Mouse (Mus musculus) hindbrain, embryonic 12.5 days (tissue): Measurements from ENCODE around the gene Vapa. TPM values are rescaled to one million over a fixed set of nuclear protein-coding genes. Genes with fewer than 3 reads are reported as not detected.

Source experiments
- ATAC-seq: fragments of 200-750 bp; cut with Nextera tagmentation; 2 replicates; pipeline ENCODE4 v1.8.0; 2017; ENCODE audit warnings: moderate TSS enrichment; ENCODE audit not compliant: low FRiP score
- H3K27ac ChIP-seq: fragments of 300-500 bp; sonication (generic); 2 replicates; pipeline ENCODE4 v1.5.1; 2016; ENCODE audit warnings: mild to moderate bottlenecking
- H3K27me3 ChIP-seq: fragments of 300-500 bp; sonication (generic); 2 replicates; pipeline ENCODE4 v1.6.1; 2016; ENCODE audit warnings: mild to moderate bottlenecking
- H3K36me3 ChIP-seq: fragments of 300-500 bp; sonication (generic); 2 replicates; pipeline ENCODE4 v1.6.1; 2016; ENCODE audit warnings: mild to moderate bottlenecking
- H3K4me1 ChIP-seq: fragments of 300-500 bp; sonication (generic); 2 replicates; pipeline ENCODE4 v1.6.1; 2016
- H3K4me2 ChIP-seq: fragments of 300-500 bp; sonication (generic); replicated peaks from 2 replicates; pipeline ENCODE4 v1.6.1; 2016; ENCODE audit warnings: mild to moderate bottlenecking
- H3K4me3 ChIP-seq: fragments of 300-500 bp; sonication (generic); 2 replicates; pipeline ENCODE4 v1.5.1; 2016; ENCODE audit warnings: mild to moderate bottlenecking
- H3K9ac ChIP-seq: fragments of 300-500 bp; sonication (generic); 2 replicates; pipeline ENCODE4 v1.6.1; 2016; ENCODE audit warnings: mild to moderate bottlenecking, moderate library complexity
- H3K9me3 ChIP-seq: fragments of 300-500 bp; sonication (generic); replicated peaks from 2 replicates; pipeline ENCODE4 v1.6.1; 2016; ENCODE audit warnings: mild to moderate bottlenecking
- WGBS: fragments of 180-500 bp; shearing (Covaris S2); methylation state at CpG from one replicate; pipeline ENCODE4 v1.1.7; 2016; 5-methylcytosine and 5-hydroxymethylcytosine counted together
- polyA plus RNA-seq: library from polyadenylated mRNA; unstranded; fragments of >200 nt; fragmentation: Nextera tagmentation; extraction: Ambion mirVana; gene quantifications from 2 replicates; pipeline ENCODE4 v1.2.1, GENCODE M21; 2016

The Vapa gene
- polyA plus RNA-seq, 1 experiment from 2014 or later, result 264 TPM

DNA sequence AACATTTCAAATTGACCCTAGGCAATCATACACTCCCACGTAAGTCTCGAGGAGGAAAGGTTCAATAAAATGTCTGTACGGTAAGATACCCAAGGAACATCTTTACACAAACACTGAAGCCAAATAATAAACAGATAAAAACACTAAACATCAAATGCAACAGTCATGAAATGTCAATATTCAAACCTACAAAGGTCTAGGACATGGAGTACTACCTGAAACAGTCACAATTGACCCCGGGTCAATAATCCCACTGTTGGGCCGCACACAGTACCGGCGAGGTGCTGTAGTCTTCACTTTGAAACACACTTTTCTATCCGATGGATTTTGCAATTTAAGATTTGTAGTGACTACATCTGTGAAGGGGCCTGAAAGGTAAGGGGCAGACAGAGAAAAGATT is 18.7 kb downstream of the Vapa start:
- H3K36me3 ChIP-seq, result peaks cover 8% of the 10 kb centered on the region
- no peaks in the 10 kb centered on the region for H3K27me3 ChIP-seq
- H3K4me3 ChIP-seq, result no peak overlapping the region
- ATAC-seq, result no peak
- H3K9ac ChIP-seq, result no peak overlapping the region
- H3K27ac ChIP-seq, result no peak overlapping the region
- H3K4me2 ChIP-seq, result no peak overlapping the region
- 94% methylated on average over 8 of the region's 8 CpGs for WGBS
- H3K9me3 ChIP-seq, result no peaks in the 10 kb centered on the region
- H3K4me1 ChIP-seq, result peaks cover 8% of the 10 kb centered on the region

DNA sequence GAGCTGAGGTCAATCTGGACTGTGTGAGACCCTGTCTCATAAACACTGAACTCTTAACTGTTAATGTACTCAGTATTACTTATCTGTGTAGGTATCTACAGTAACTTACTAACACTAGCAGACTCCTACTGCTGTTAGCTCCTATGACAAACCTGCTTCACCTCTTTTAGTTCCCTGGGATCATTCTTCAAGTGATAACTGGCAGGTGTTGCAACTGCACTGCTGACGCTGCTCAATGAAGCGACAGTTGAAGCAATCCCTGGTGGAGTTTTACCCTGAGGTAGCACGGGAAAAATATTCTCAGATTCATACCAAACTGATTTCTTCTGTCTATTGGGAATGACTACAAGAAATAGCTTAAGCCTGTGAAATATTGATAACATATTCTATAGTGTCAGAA is 26.5 kb downstream of the Vapa start:
- Histone ChIP-seq H3K9me3 (no peaks in the 10 kb centered on the region), H3K4me3 (no peak overlapping the region), H3K4me1 (no peaks in the 10 kb centered on the region), H3K9ac (no peak overlapping the region), H3K4me2 (no peak overlapping the region), H3K27me3 (no peaks in the 10 kb centered on the region), H3K36me3 (peaks cover 9% of the 10 kb centered on the region), H3K27ac (no peak overlapping the region)
- 87% methylated on average over 3 of the region's 3 CpGs for WGBS
- no peak for ATAC-seq

- H3K27ac ChIP-seq, result no peak overlapping the region
- H3K9ac ChIP-seq, result no peak overlapping the region
- 94% methylated on average over 5 of the region's 5 CpGs for WGBS
- H3K27me3 ChIP-seq, result no peaks in the 10 kb centered on the region
- no peak overlapping the region for H3K4me2 ChIP-seq
- H3K9me3 ChIP-seq, result no peaks in the 10 kb centered on the region
- ATAC-seq, result no peak
- no peak overlapping the region for H3K4me3 ChIP-seq
- no peaks in the 10 kb centered on the region for H3K4me1 ChIP-seq
- peaks cover 24% of the 10 kb centered on the region for H3K36me3 ChIP-seq
These were observed 31.9 kb downstream of the Vapa start for GRCm38 (mm10) chr17:65581440-65581839.

GRCm38 (mm10) chr17:65579766-65580165 is 33.6 kb downstream of the Vapa start:
- no peak overlapping the region for H3K4me2 ChIP-seq
- H3K36me3 ChIP-seq, result peaks cover 24% of the 10 kb centered on the region
- no peaks in the 10 kb centered on the region for H3K27me3 ChIP-seq
- no peaks in the 10 kb centered on the region for H3K9me3 ChIP-seq
- H3K9ac ChIP-seq, result no peak overlapping the region
- H3K27ac ChIP-seq, result no peak overlapping the region
- H3K4me3 ChIP-seq, result no peak overlapping the region
- ATAC-seq, result no peak
- no peaks in the 10 kb centered on the region for H3K4me1 ChIP-seq
- WGBS, result 97% methylated on average over 7 of the region's 7 CpGs

DNA sequence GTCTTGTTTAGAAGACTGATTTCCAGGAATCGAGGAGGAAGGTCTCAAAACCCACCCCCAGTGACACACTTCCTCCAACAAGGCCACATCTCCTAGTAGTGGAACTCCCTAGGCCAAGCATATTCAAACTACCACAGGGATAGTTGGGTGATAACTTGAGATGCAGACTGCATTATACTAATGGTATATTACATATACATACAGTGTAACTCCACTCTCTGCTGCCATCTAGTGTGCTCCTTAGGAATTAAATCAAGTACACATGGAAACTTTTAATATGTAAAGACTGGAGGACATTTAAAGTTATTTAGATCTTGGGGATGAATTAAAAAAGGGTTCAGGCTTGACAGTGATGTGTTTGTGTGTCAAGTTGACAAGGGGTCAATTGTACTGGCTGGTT is 38.0 kb downstream of the Vapa start:
- H3K4me3 ChIP-seq, result no peak overlapping the region
- no peaks in the 10 kb centered on the region for H3K4me1 ChIP-seq
- no peak overlapping the region for H3K4me2 ChIP-seq
- H3K36me3 ChIP-seq, result peaks cover 8% of the 10 kb centered on the region
- H3K9me3 ChIP-seq, result no peaks in the 10 kb centered on the region
- no peaks in the 10 kb centered on the region for H3K27me3 ChIP-seq
- peak; percentile 53; the same call in 1 of the 2 replicates for ATAC-seq
- WGBS, result 91% methylated on average over 1 of the region's 1 CpGs
- no peak overlapping the region for H3K27ac ChIP-seq
- no peak overlapping the region for H3K9ac ChIP-seq

DNA sequence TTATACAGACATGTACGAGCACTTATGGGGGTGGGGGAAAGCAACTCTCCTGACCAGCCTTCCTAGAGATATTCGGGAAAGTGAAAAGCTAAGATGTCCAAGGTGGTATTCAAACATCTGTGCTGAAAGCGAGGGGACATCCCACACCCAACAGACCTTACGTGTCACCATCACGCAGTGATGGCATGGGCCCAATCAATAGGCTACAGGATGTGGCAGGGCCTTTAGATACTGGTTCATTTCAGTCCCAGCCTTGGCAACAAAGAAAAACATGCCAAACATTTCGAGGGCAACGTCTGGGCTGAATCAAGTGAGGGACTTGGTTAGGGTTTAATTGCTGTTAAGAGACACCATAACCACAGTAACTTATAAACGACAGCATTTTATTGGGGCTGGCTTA is 38.5 kb downstream of the Vapa start:
- H3K4me1 ChIP-seq, result no peaks in the 10 kb centered on the region
- peaks cover 5% of the 10 kb centered on the region; the same call in 1 of the 2 replicates for H3K36me3 ChIP-seq
- no peaks in the 10 kb centered on the region for H3K27me3 ChIP-seq
- H3K4me2 ChIP-seq, result no peak overlapping the region
- no peaks in the 10 kb centered on the region for H3K9me3 ChIP-seq
- H3K9ac ChIP-seq, result no peak overlapping the region
- no peak overlapping the region for H3K27ac ChIP-seq
- ATAC-seq, result no peak
- H3K4me3 ChIP-seq, result no peak overlapping the region
- WGBS, result 86% methylated on average over 8 of the region's 8 CpGs

DNA sequence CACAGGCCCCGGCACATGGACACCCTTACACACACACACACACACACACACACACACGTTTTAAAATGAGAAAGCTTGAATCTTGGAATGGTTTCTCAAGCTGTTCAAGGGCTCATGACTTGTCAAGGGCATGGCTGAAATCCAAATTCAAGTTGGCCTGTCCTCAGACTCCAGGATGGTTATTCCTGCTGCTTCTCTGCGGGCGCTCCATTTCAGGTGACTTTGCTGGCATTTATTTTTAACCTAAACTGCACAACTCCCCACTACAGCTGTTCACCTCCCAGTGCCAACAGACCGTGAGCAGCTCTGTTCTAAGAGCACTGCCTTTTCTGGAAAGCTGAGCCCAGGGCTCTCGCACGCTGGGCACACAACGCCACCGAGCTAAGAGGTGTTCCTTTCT is 41.5 kb downstream of the Vapa start:
- no peaks in the 10 kb centered on the region for H3K27me3 ChIP-seq
- H3K27ac ChIP-seq, result no peak overlapping the region
- no peak overlapping the region for H3K4me2 ChIP-seq
- no peak overlapping the region for H3K9ac ChIP-seq
- ATAC-seq, result no peak
- H3K4me3 ChIP-seq, result no peak overlapping the region
- H3K36me3 ChIP-seq, result no peaks in the 10 kb centered on the region
- WGBS, result 93% methylated on average over 9 of the region's 9 CpGs
- H3K4me1 ChIP-seq, result no peaks in the 10 kb centered on the region
- H3K9me3 ChIP-seq, result no peaks in the 10 kb centered on the region

DNA sequence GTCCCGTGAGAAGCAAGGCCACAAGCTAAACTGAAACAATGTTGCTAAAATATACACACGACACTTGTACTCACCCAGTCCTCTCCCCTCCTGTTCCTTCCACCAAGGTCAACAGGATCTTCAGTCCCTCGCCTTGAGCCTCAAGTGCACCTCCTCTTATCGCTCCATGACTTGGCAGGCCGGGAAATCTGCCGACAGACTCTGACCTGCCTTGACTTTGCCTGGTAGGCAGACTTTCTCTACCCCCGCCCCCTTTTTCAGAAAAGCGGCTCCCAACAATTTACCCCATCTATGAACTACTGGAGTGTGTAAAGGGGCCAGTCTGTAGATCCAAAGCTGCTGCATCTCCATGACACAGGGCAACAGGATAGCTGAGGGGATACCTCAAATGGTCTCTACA is 41.9 kb downstream of the Vapa start:
- Histone ChIP-seq H3K4me1 (no peaks in the 10 kb centered on the region), H3K4me3 (no peak overlapping the region), H3K27ac (no peak overlapping the region), H3K27me3 (no peaks in the 10 kb centered on the region), H3K4me2 (no peak overlapping the region), H3K9ac (no peak overlapping the region), H3K36me3 (no peaks in the 10 kb centered on the region), H3K9me3 (no peaks in the 10 kb centered on the region)
- WGBS, result 87% methylated on average over 8 of the region's 8 CpGs
- no peak for ATAC-seq

GRCm38 (mm10) chr17:65564189-65564588 is 49.2 kb downstream of the Vapa start:
- H3K27me3 ChIP-seq, result no peaks in the 10 kb centered on the region
- 74% methylated on average over 5 of the region's 5 CpGs for WGBS
- H3K9ac ChIP-seq, result no peak overlapping the region
- no peaks in the 10 kb centered on the region for H3K36me3 ChIP-seq
- H3K4me3 ChIP-seq, result no peak overlapping the region
- no peak for ATAC-seq
- H3K9me3 ChIP-seq, result no peaks in the 10 kb centered on the region
- no peak overlapping the region for H3K4me2 ChIP-seq
- H3K27ac ChIP-seq, result no peak overlapping the region
- no peaks in the 10 kb centered on the region for H3K4me1 ChIP-seq

- H3K4me1 ChIP-seq, result no peaks in the 10 kb centered on the region
- no peak overlapping the region for H3K27ac ChIP-seq
- ATAC-seq, result no peak
- no peaks in the 10 kb centered on the region for H3K9me3 ChIP-seq
- H3K4me2 ChIP-seq, result no peak overlapping the region
- no peak overlapping the region for H3K9ac ChIP-seq
- H3K36me3 ChIP-seq, result no peaks in the 10 kb centered on the region
- no peaks in the 10 kb centered on the region for H3K27me3 ChIP-seq
- WGBS, result 68% methylated on average over 6 of the region's 6 CpGs
- no peak overlapping the region for H3K4me3 ChIP-seq
These were observed 50.0 kb downstream of the Vapa start for GRCm38 (mm10) chr17:65563345-65563744.

DNA sequence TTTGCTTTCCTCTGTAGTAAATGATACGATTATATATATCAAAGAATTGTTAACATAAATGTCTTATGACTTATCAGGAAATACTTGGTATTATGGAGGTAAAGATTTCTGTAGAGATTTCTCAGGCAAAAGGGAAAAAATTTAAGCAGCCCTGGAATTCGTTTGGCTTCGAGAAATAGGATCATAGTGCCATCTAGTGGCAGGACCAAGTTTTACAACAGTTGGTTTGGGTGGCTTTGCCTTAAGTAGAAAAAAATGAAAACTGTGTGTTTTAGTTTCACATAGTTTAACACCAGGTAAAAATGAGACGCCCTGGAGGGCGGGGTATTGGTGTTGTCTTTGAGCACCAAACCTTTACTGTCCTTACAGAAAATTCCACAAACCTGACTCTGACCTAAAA is 50.6 kb downstream of the Vapa start:
- H3K4me1 ChIP-seq, result no peaks in the 10 kb centered on the region
- H3K4me3 ChIP-seq, result no peak overlapping the region
- no peak overlapping the region for H3K4me2 ChIP-seq
- no peak overlapping the region for H3K9ac ChIP-seq
- 13% methylated on average over 5 of the region's 5 CpGs for WGBS
- no peak for ATAC-seq
- H3K9me3 ChIP-seq, result no peaks in the 10 kb centered on the region
- no peaks in the 10 kb centered on the region for H3K36me3 ChIP-seq
- H3K27ac ChIP-seq, result no peak overlapping the region
- no peaks in the 10 kb centered on the region for H3K27me3 ChIP-seq

GRCm38 (mm10) chr17:65561361-65562015 is 51.9 kb downstream of the Vapa start:
- Histone ChIP-seq H3K4me1 (no peaks in the 10 kb centered on the region), H3K4me3 (no peak overlapping the region), H3K36me3 (no peaks in the 10 kb centered on the region), H3K9ac (no peak overlapping the region), H3K9me3 (no peaks in the 10 kb centered on the region), H3K27me3 (no peaks in the 10 kb centered on the region), H3K27ac (no peak overlapping the region), H3K4me2 (no peak overlapping the region)
- no peak for ATAC-seq
- WGBS, result 86% methylated on average over 6 of the region's 6 CpGs

- Histone ChIP-seq H3K4me2 (no peak overlapping the region), H3K9ac (no peak overlapping the region), H3K36me3 (no peaks in the 10 kb centered on the region), H3K27me3 (no peaks in the 10 kb centered on the region), H3K4me3 (no peak overlapping the region), H3K4me1 (no peaks in the 10 kb centered on the region), H3K27ac (no peak overlapping the region), H3K9me3 (no peaks in the 10 kb centered on the region)
- no peak for ATAC-seq
- 43% methylated on average over 5 of the region's 5 CpGs for WGBS
These were observed 54.1 kb downstream of the Vapa start for GRCm38 (mm10) chr17:65559273-65559672.
